Mouse (Mus musculus): ENCODE results near the gene Tpst2.

Tpst2 gene

DNA sequence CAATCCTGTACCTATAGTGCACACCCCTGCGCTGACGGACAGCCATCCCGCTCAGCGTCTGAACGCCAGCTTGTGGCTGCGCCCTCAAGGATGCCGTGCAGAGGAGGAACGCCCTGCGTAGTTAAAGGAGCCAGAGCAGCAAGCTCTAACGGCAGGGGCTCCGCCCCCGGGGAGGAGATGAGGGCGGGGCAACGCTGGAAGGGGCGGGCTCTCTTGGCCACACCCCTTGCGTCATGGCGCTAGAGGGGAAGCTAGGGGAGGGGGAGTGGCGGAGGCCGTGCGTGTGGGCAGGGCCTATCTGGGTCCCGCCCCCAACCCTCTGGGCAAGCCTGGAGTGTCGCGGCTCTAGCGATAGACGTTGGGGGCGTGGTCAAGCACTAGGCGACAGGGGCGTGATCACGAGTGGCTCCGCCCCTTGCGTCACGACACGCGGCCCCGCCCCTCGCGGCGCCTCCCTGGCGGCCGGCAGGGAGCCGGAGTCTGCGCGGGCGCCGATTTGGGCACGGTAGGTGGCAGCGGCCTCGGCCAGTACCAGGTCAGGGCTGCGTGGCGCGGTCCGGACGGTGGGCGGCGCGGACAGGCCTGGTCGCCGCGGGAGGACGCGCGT, at the start of gene Tpst2:
Gene Tpst2, plus strand, starts transcription at position 425 of the 607 bp plus-strand sequence.
- peak; percentile 100 for DNase-seq (ENCODE audit: low spot score)

DNA sequence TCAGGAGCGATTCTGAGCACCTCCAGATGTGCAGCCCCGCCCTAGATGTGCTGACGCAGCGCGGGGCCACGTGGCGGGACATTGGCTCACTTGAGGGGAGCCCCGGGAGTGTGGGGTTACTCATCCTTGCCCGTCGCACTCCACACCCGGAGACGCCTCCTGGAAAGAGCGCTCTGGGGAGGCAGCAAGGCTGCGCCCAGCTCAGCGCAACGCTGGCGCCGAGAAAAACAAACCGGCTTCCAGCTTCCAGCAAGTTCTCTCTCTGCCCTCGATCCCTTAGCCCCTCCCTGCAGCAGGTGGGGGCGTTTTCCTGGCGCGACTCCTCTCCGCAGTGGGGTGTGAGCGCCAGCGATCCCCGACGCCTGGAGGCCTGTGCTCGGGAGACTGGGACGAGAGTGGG, 49.1 kb upstream of the Tpst2 start:
- peak; percentile 33 for DNase-seq (ENCODE audit: low spot score)

DNA sequence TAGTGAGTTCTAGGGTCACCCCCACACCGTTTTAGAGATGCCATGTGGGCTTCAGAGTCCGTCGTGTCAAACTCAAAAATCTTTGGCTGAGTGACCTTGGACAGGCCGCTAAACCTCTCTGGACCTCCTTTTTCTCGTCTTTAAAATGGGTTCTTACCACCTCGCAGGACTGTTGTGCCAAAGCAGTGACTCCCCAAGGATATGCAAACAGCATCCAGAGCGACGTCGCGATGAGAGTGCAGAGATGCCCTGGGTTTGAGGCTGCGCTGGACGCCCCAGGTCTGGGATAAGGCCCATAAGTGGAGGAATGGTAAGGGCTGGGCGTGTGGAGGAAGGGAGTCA, 48.6 kb upstream of the Tpst2 start:
- DNase-seq (ENCODE audit: low spot score) = no peak

DNA sequence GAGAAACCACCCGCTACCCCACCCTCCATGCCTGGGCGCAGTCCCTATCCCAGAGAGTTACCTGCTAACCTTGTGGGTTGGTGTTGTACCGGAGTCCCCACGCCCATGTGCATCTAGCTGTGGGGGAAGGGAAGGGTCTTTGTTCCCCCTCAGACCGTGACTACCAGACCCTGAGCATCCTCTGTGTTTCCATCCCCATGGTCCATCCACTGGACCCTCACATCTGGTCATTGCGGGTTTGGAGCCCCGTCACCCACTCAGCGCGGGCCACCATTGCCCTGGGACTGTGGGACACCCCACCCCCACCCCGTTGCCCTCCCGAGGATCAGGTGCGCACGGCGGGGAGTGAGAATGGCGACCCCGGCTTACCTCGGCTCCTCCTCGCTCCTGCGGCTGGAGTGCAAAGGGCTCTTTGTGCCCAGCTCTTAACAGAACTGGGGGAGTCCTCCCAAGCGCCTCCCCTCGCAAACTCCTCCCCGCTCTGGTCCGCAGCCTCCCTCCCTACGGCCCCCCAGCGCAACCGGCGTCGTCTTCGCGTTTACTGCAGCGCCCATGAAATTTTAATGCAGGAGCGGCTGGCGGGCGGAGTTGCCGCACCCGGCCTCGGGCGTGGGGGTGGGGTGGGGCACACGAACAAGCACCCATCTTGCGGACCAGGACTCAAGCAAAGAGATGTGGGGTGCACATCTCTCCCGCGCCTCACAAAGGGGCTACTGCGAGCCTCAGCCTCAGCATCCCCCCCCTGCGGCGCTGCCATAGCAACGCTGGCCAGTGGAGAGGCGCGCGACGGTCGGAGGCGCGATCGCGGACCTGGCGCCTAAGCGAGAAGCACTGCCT, 48.0 kb upstream of the Tpst2 start:
- peak; percentile 78 for DNase-seq (ENCODE audit: low spot score)

DNA sequence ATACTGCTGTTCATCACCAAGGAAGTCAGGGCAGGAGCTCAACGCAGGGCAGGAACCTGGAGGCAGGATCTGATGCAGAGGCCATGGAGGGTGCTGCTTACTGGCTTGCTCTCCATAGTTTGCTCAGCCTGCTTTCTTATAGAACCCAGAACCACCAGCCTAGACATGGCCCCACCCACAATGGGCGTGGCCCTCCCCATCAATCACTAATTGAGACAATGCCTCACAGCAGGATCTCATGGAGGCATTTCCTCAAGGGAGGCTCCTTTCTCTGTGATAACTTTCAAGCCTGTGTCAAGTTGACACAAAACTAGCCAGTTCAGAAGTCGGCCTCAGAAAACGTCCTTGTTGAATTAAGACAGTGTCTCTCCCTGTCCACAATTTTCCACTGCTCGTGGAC, 40.7 kb upstream of the Tpst2 start:
- DNase-seq (ENCODE audit: low spot score) = peak; percentile 27

DNA sequence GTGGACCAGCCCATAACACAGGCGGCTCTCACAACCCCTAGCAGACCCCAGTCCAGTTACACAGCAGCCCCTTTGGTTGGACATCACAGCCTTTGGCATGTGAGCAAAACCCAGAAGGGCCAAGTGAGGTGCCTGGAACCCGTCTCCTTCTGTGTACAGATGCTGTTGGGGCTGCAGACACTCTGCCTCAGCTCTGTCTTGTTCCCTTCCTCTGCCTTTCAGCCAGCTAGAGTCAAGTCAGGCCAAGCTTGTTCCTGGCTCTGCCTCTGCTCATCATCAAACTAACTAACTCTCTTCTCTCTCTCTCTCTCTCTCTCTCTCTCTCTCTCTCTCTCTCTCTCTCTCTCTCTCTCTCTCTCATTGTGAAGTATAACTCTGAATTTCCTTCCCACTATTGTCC, 39.9 kb upstream of the Tpst2 start:
- no peak for DNase-seq (ENCODE audit: low spot score)

DNA sequence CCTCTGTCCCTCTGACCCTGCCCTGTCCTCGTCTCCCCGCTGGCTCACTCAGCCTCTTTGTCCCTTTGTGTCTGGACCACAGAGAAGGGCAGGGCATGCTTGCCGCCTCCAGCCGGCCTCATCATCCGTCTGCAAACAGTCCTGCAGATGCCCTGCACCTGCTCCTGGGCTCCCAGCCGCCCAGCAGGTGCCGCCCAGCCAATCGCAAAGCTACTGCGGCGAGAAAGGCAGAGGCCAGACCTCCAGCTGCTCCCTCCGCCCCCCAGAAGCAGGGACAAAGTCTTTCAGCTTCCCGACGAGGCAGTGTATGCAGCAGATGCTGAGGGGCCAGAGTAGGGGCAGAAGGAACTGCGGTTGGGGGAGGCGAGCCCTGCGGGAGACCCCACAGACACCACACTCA, 39.1 kb upstream of the Tpst2 start:
- peak; percentile 84 for DNase-seq (ENCODE audit: low spot score)

DNA sequence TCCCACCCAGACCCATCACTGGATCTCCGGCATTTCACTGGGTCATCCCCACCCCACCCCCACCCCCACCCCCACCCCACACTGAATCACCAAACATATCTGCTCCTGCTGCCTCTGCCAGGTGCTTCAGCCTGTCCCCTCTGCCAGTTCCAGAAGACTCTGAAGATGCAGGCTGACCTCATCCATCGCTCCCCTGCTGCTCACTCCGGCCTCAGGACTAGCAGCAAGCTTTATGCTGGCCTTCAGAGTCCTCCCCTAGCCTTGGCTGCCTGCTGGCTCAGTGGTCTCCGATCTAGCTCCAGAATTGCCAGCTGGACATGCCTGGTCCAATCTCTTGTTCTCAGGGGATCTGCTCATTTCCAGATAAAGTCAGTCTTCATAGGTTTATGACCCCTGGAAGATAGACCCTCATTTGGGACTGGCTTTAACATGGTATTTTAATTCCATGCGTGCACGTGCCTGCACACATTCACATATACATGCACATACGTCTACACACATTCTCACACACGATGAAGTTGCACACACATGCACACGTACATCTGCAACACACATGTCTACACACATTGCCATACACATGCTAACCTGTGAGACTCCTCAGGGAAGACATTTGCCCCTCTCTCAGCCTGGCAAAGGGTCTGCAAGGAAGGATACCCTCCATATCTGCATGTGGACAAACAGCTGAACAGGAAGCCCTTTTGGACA, 38.5 kb upstream of the Tpst2 start:
- peak; percentile 48 for DNase-seq (ENCODE audit: low spot score)

DNA sequence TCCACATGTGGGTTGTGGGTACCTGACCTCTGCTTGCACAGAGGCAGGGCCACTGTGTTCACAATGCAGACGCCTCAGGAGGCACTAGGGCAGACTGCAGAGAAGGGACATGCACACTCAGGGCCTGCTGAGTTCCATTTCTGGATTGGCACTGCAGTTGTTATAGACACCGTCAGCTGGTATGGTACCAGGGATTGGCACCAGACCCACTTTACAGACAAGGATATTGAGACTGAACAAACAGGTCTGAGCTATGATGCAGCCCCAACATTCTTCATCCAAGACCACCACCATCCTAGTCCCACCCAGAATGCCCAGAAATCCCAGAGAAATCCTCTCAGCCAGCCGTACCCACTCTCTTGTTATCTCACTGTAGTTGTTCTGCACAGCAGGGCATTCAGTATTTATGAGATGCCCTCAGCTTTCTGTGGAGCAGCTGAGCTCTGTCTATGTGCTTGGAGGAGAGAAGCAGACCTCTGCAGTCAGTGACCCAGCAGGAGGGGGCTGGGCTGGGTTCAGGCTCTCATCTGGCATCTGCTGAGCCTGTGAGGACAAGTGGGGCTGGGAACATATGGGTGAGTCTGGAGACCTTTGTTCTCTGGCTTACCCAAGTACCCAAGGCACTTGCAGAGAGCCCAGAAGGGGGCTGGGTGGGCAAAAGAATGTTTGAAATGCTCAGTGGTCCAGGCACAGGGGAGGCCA, 37.6 kb upstream of the Tpst2 start:
- DNase-seq (ENCODE audit: low spot score) = peak; percentile 64

DNA sequence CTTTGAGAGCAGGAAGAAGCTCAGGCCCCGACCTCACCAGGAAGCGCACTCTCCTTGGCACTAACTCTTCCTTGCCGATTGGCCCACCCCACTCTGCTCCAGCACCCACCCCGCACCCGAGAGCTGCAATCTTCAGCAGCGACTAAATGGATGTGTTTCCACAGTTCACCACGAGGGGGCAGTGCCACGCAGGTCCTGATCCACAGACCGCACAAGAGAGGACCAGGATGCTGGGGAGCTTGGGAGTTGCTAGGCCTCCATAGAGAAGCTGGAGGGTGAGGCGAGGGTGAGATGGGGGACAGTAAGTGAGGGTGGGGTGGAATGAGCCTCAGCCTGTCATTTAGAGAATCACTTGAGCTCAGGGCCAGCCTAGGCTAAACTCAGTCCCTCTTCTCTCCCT, 35.7 kb upstream of the Tpst2 start:
- peak; percentile 92 for DNase-seq (ENCODE audit: low spot score)

DNA sequence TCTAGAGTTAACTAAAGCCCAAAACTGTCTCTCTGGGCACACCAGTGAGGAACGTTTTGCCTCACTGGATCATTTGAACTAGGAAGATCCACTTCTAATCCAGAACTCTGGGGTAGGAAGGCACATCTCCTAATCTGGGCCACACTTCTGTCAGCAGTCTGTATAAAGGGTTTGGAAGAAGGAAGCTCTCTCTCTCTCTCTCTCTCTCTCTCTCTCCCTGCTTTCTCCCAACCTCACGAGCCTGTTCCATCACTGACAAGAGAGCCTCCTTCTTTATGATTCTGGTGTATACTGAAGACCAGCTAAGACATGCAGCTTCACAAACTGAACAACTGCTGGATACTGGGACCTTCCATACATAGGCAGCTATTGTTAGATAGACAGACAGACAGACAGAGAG, 34.6 kb upstream of the Tpst2 start:
- no peak for DNase-seq (ENCODE audit: low spot score)

DNA sequence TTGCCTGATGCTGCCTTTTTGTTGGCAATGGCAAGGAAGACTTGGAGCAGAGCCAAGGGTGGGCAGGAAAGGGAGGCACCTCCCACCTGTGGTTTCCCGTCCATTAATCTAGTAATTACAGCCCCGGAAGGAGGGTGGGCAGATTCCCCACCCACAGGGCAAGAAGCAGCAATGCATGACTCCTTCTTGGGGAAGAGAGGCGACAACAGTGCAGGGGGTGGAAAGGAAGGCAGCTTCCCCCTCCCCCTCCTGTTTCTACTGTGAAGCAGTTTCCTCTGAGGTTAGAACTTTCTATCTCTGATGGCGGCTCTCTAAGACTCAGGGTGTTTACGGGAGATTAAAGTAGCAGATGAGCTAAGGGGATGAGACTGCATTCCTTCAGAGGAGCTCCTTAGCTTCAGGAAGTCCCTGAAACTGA, 34.1 kb upstream of the Tpst2 start:
- no peak for DNase-seq (ENCODE audit: low spot score)

DNA sequence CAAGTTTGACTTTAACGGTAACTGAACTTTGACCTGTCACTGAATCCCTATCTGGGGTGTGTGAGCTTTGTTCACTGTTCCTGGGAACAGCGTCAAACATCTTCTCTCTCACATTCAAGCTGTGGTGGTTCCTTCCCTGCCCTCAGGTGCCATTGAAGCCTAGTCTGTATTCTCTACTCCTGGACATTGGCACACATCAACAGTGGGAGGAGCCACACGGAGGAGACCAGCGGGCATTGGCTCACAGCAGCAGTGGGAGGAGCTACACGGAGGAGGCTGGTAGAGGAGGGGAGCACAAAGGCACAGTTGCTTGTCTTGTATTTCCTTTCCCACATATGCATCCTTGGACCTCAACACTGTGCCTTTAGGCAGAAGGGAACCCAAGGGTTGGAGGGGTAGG, 33.5 kb upstream of the Tpst2 start:
- no peak for DNase-seq (ENCODE audit: low spot score)

DNA sequence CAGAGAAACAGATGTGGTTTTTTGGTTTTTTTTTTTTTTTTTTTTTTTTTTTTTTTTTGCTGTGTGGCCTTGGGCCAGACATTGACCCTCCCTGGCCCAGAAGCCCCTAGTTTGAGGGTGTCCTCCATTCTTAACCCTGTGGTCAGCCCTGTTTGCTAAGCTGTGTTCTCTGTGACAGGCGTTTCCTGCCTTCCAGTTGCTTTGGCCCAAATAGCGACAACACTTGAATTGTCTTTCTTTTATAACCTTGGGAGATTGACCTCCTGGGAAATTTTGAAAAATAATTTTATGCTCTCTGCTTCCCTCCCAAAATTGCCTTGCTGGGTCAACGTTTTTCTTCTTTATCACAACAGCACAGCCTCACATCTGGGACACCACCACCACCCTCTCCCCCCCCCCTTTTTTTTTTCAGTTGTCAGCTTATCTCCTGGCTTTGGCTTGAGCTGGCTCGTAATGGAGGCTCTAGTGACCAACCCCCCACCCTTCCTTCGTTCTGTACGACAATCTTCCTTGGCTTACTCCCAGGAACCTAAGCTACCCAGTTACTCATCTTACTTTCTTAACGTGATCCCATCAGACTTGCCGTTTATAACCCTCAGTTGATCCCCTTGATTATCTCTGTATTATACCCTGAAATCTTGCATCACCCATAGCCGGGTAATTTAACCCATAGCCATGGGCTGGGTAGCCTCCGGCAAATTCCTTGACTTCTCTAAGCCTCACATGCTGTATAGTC, 32.8 kb upstream of the Tpst2 start:
- DNase-seq (ENCODE audit: low spot score) = no peak

DNA sequence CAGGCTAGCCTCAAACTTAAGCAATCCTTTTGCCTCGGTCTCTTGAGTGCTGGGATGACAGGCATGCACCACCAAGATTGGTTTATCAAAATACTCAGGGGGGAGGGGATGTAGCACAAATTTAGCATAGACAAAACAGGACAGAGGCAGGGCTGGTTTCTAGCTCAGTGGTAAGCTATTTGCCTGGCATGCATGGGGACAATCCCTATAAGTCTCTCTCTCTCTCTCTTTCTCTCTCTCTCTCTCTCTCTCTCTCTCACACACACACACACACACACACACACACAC, 32.3 kb upstream of the Tpst2 start:
- no peak for DNase-seq (ENCODE audit: low spot score)

DNA sequence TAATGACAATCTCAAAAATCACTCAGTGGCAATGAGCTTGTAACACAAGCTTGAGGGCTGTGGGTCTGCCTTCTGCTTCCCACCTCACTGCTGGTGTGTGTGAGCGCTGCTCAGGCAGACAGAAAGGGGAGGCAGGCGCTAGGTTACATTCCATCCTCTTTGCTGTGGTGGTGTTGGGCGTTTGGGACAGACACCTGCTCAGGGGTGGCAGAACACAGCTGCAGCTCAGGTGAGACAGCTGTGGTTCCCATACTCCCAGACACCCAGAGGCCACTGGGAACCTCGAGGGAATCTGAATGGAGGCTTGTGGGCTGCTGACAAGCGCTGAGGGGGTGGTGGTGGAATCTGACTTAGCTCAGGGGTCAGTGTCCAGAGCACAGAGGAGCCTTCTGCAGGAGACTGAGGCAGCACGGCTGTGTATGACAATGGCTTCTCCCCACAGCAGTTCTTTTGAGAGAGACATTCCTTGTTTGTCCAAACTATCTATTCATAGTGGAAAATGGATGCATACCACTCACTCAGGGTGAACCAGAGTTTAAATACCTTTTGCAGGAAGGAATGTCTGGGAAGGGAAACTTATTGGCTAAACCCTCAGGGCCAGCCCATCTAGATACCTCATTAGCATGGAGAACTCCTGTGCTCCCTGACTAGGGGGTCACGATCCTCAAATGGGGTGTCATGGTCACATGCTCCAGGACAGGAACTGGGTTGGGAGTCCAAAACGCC, 31.4 kb upstream of the Tpst2 start:
- no peak for DNase-seq (ENCODE audit: low spot score)

DNA sequence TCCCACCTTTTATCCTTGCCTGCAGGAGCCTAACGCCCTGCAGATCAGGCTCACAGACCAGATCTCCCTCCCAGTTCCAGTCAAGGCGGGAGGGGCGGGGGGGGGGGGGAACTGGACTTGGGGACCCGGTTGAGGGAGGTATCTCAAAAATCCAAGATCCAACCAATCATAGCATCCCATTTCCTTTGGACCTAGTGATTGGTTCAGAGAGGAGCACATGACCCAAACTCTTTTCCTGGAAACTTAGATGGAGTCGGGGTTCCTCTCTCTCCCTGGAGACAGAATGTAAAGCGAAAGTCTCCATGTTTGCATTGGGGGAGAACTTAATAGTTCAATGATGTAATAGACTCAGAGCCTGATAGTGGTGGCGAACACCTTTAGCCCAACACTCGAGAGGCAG, 29.1 kb upstream of the Tpst2 start:
- DNase-seq (ENCODE audit: low spot score) = no peak

DNA sequence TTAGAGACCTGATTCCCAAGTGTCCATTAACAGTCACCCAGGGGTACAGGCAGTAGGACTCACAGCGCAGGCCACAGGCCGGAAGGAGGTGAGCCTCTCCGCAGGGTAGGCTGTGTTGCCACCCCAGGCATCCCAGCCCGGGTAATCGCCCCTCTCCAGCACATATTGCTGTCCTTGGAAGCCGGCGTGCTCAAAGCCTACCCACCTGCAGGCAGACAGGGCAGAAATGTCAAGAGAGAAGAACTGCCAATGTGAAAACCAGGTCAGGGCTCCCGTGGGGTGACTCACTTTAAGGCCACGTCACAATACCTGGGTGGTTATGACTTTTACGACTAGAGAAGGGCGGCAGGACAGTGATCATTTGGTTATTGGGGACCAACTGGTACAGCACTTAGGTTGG, 27.4 kb upstream of the Tpst2 start:
- no peak for DNase-seq (ENCODE audit: low spot score)

DNA sequence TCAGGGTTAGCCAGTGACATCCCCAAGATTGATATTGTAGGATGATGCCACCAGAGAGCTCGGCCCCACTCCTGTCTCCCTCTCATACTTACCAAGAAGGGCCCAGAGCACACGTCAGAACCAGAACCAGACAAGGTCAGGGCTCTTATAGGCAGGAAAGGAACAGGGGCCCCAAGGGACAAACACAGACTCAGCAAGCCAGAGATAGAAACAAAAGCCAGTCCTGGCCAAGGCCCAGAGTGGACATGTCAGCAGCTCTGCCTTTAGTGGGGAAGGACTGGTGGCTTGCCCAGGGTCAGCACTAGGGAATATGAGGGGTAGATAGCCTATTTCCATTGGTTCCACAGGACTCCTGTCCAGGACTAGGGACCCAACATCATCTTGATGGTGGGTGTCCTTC, 24.1 kb upstream of the Tpst2 start, which contains the start of gene Cryba4:
Gene Cryba4, minus strand, starts transcription at position 119 of the 400 bp plus-strand sequence.
- DNase-seq (ENCODE audit: low spot score) = no peak

DNA sequence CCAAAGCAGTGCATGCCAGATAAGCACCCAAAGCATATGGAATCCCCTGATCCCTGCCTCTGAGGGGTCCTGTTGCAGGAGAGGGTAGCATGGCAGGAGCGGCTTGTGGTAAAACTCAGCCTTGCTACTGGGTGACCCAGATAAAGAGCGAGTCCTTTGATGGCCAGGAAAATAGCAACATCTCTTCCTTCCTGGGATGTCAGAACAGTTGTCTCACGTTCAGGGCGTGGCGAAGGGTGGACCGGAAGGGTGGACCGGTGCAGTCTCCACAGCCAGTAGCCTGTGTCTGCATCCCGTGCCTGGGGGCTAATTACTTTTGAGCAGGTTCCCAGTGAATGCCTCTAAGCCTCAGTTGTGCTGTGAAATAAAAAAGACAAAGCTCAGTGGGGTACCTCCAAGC, 23.3 kb upstream of the Tpst2 start:
- no peak for DNase-seq (ENCODE audit: low spot score)

DNA sequence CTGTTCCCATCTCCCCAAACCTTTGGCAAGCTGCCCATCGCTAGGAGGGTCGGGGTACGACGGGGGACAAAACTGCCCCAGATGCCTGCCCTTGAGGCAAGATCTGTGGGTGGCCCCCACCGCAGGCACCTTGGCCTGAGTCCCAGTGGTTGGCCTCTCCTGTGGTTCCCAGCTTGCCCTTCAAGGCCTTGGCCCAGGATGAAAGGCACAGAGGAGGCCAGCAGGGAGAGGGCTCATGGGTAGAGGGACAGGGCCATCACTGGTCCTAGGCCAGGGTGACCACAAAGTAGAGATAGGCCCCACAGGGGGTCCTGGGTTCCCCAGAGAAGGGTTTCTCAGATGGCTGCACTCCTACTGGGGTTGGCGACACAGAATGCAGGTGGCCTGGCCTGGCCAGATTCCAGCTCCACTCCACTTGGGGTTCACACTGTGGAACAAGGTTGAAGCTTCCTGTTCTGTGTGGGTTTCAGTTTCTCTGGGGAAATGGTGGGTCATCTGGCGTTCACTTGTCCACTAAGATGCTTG, 22.1 kb upstream of the Tpst2 start:
- DNase-seq (ENCODE audit: low spot score) = no peak
